Mouse (Mus musculus): ENCODE measurements at regions not wholly inside any gene's neighbourhood (a gene's known extent, or its start where the extent isn't known, plus 50 kb on each side); places are given as distances from the start of the nearest gene placed in this dataset.
A peak's percentile ranks its signal among the peaks of the same experiment; 100 is the strongest.

DNA sequence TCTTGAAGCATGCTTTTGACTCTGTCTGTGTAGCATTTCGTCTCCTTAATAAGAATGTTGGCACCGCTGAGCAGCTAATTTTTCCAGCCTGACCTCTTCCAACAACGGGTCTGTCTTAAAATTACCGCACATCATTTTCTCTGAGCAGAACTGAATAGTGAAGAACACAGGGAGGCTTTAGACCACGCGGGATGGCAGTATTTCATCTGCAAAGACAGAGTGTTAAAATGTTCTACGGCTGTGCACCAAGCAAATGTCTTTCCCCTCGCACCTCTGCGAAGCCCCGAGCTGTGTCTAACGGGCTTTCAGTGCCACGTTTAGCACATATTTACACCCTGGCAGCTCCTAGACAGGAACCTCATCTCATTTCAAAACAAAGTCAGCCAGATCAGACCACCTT is 75.3 kb upstream of the Exoc4 start:
- Histone ChIP-seq H3K9me3 (replicated peaks; ENCODE audit: control insufficient read depth, insufficient read depth, low read length, poor library complexity, severe bottlenecking) (no peaks in the 10 kb centered on the region), H3K36me3 (ENCODE audit: control insufficient read depth, insufficient read depth, low read length, poor library complexity, severe bottlenecking) (no peaks in the 10 kb centered on the region), H3K4me3 (ENCODE audit: low read depth, low read length) (no peak overlapping the region), H3K9ac (ENCODE audit: low read depth, poor library complexity, severe bottlenecking) (no peak overlapping the region), H3K27ac (ENCODE audit: insufficient read depth, low read length) (no peak overlapping the region), H3K27me3 (ENCODE audit: control insufficient read depth, insufficient read depth, low read length, poor library complexity, severe bottlenecking) (no peaks in the 10 kb centered on the region; the same call in 1 of the 2 replicates), H3K4me1 (ENCODE audit: control insufficient read depth, insufficient read depth, low read length) (no peaks in the 10 kb centered on the region)
- no peak for TF ChIP-seq EP300 (IDR thresholded peaks at IDR 0.05; ENCODE audit: insufficient read depth, low read depth, low read length)

DNA sequence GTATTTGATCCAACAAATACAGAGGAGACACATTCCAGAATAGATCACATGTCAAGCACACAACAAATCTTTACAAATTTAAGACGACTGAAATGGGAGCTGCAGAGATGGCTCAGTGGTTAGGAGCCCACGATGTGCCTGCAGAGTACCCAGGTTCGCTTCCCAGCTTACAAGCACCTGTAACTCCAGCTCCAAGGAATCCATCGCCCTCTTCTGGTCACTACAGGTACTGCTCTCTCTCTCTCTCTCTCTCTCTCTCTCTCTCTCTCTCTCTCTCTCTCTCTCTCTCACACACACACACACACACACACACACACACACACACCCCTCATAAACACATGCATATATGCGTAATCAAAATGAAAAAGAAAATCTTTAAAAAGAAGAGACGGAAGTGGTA is 74.3 kb upstream of the Exoc4 start:
- no peaks in the 10 kb centered on the region for H3K36me3 ChIP-seq (ENCODE audit: control insufficient read depth, insufficient read depth, low read length, poor library complexity, severe bottlenecking)
- no peak overlapping the region for H3K4me3 ChIP-seq (ENCODE audit: low read depth, low read length)
- TF ChIP-seq CTCF (IDR thresholded peaks at IDR 0.05; ENCODE audit: low read depth, low read length) (peak; percentile 45), POLR2A (IDR thresholded peaks at IDR 0.05; ENCODE audit: insufficient read depth, low read length) (no peak), EP300 (IDR thresholded peaks at IDR 0.05; ENCODE audit: insufficient read depth, low read depth, low read length) (no peak)
- H3K4me1 ChIP-seq (ENCODE audit: control insufficient read depth, insufficient read depth, low read length), result no peaks in the 10 kb centered on the region
- H3K9ac ChIP-seq (ENCODE audit: low read depth, poor library complexity, severe bottlenecking), result no peak overlapping the region
- H3K27ac ChIP-seq (ENCODE audit: insufficient read depth, low read length), result no peak overlapping the region
- no peaks in the 10 kb centered on the region for H3K9me3 ChIP-seq (replicated peaks; ENCODE audit: control insufficient read depth, insufficient read depth, low read length, poor library complexity, severe bottlenecking)
- no peaks in the 10 kb centered on the region for H3K27me3 ChIP-seq (ENCODE audit: control insufficient read depth, insufficient read depth, low read length, poor library complexity, severe bottlenecking)

- Histone ChIP-seq H3K4me1 (ENCODE audit: control insufficient read depth, insufficient read depth, low read length) (no peaks in the 10 kb centered on the region), H3K9ac (ENCODE audit: low read depth, poor library complexity, severe bottlenecking) (no peak overlapping the region)
- TF ChIP-seq EP300 (IDR thresholded peaks at IDR 0.05; ENCODE audit: insufficient read depth, low read depth, low read length) (no peak), POLR2A (IDR thresholded peaks at IDR 0.05; ENCODE audit: insufficient read depth, low read length) (no peak), CTCF (IDR thresholded peaks at IDR 0.05; ENCODE audit: low read depth, low read length) (no peak)
Measured at GRCm38 (mm10) chr6:33189521-33190246, 59.2 kb upstream of the Exoc4 start.

DNA sequence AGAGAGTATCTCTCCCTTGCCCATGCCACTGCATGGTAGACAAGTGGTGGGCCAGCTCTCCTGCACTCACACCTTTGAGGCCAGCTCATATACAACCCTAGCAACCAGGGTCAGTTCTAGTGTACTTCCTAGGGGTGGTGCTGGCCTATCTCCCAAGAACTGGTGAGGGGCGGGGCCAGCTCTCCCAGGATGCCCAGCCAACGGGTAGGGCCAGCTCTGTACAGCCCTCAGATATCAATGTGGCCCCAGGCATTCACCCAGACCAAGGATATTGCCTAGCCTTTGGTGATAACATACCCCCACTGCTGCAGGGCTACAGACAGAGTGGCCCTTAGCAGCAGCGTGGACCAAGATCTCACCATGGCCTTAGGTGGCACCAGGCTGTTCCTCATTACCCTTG is 55.1 kb upstream of the Exoc4 start:
- Histone ChIP-seq H3K27me3 (ENCODE audit: control insufficient read depth, insufficient read depth, low read length, poor library complexity, severe bottlenecking) (no peaks in the 10 kb centered on the region), H3K27ac (ENCODE audit: insufficient read depth, low read length) (no peak overlapping the region), H3K4me3 (ENCODE audit: low read depth, low read length) (no peak overlapping the region), H3K4me1 (ENCODE audit: control insufficient read depth, insufficient read depth, low read length) (no peaks in the 10 kb centered on the region), H3K9ac (ENCODE audit: low read depth, poor library complexity, severe bottlenecking) (no peak overlapping the region), H3K9me3 (replicated peaks; ENCODE audit: control insufficient read depth, insufficient read depth, low read length, poor library complexity, severe bottlenecking) (no peaks in the 10 kb centered on the region), H3K36me3 (ENCODE audit: control insufficient read depth, insufficient read depth, low read length, poor library complexity, severe bottlenecking) (no peaks in the 10 kb centered on the region)
- no peak for TF ChIP-seq CTCF (IDR thresholded peaks at IDR 0.05; ENCODE audit: low read depth, low read length)
- TF ChIP-seq POLR2A (IDR thresholded peaks at IDR 0.05; ENCODE audit: insufficient read depth, low read length), result no peak
- no peak for TF ChIP-seq EP300 (IDR thresholded peaks at IDR 0.05; ENCODE audit: insufficient read depth, low read depth, low read length)

More at GRCm38 (mm10) chr6:33189521-33190246, 59.2 kb upstream of the Exoc4 start:
- no peaks in the 10 kb centered on the region for H3K36me3 ChIP-seq (ENCODE audit: control insufficient read depth, insufficient read depth, low read length, poor library complexity, severe bottlenecking)
- no peaks in the 10 kb centered on the region for H3K9me3 ChIP-seq (replicated peaks; ENCODE audit: control insufficient read depth, insufficient read depth, low read length, poor library complexity, severe bottlenecking)
- H3K27ac ChIP-seq (ENCODE audit: insufficient read depth, low read length), result no peak overlapping the region
- H3K4me3 ChIP-seq (ENCODE audit: low read depth, low read length), result no peak overlapping the region
- peaks cover 1% of the 10 kb centered on the region; the same call in 1 of the 2 replicates for H3K27me3 ChIP-seq (ENCODE audit: control insufficient read depth, insufficient read depth, low read length, poor library complexity, severe bottlenecking)
